Comparison of ENCODE assay signal across 16 mouse cellular contexts in the genomic region with DNA sequence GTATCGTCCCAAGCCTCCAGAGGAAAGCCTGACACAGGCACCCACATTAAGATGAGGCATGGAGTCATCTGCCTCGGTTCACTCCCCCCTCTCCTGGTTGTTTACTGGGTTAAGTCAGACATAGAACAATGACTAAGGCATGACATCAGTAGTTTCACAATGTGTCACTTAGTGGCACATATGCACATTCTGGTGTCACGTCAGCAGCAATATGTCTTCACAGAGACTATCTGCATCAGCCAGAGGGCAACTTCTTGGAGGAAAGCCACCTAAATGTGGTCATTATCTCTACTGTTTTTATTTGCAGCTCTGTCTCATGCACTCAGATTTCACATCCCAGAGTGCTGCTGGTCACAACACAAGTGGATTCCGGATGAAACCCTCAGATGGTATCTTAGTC.
A peak's percentile ranks its signal among the peaks of the same experiment; 100 is the strongest.
DNase-seq lines count a peak whose midpoint lies in the region; ATAC-seq lines count a peak whose summit lies in the region.
"Had no signal": no experiment of that assay in that cellular context is flagged by ENCODE, and none has a peak within 500 bp of the region (broad histone marks: within the 10 kb centered on the region; RNA-seq: fewer than 3 reads in every experiment).

No protein-coding gene starts in this region.

- no peak for ATAC-seq in megakaryocyte, adult 5-6 weeks (ENCODE audit: poor library complexity, severe bottlenecking)
- ATAC-seq: activated CD4-positive, CD25-positive, alpha-beta regulatory T cell, adult 4 months; forebrain, embryonic 16.5 days; Patski had no signal

- DNase-seq in 416B (ENCODE audit: low read depth): peak; percentile 85
- DNase-seq in CD4-positive helper T cell, adult 2 months (ENCODE audit: low read depth, low spot score): peak; percentile 4
- peak; percentile 27 for DNase-seq in induced T-regulatory cell, adult 2 months (ENCODE audit: low read depth)
- no peak for DNase-seq in cerebellum, adult 11-12 months
- DNase-seq in urinary bladder, postnatal 4 days (ENCODE audit: low spot score in 2 of 2): no peak
- DNase-seq: adrenal gland, adult 2 months; adrenal gland, postnatal 25 days; cerebellum, adult 8-10 months; cerebellum, postnatal 14 days; gastrocnemius, adult 2 months; gastrocnemius, postnatal 25 days; kidney, adult 11 months had no signal

Comparison
In these comparisons a context has a peak if more than half of its experiments do, and no peak if none do; other contexts are left out.
1. DNase-seq: peak in 416B (single experiment), CD4-positive helper T cell, adult 2 months (single experiment) and induced T-regulatory cell, adult 2 months (single experiment); none in cerebellum, adult 11-12 months (single experiment) and urinary bladder, postnatal 4 days (0 of 2).